Mouse (Mus musculus) hindbrain, embryonic 12.5 days (tissue): Measurements from ENCODE around the gene Slc5a8. TPM values are rescaled to one million over a fixed set of nuclear protein-coding genes. Genes with fewer than 3 reads are reported as not detected.

ENCODE experiments used
- ATAC-seq: fragments of 200-750 bp; cut with Nextera tagmentation; 2 replicates; pipeline ENCODE4 v1.8.0; 2017; ENCODE audit warnings: moderate TSS enrichment; ENCODE audit not compliant: low FRiP score
- H3K27ac ChIP-seq: fragments of 300-500 bp; sonication (generic); 2 replicates; pipeline ENCODE4 v1.5.1; 2016; ENCODE audit warnings: mild to moderate bottlenecking
- H3K27me3 ChIP-seq: fragments of 300-500 bp; sonication (generic); 2 replicates; pipeline ENCODE4 v1.6.1; 2016; ENCODE audit warnings: mild to moderate bottlenecking
- H3K36me3 ChIP-seq: fragments of 300-500 bp; sonication (generic); 2 replicates; pipeline ENCODE4 v1.6.1; 2016; ENCODE audit warnings: mild to moderate bottlenecking
- H3K4me1 ChIP-seq: fragments of 300-500 bp; sonication (generic); 2 replicates; pipeline ENCODE4 v1.6.1; 2016
- H3K4me2 ChIP-seq: fragments of 300-500 bp; sonication (generic); replicated peaks from 2 replicates; pipeline ENCODE4 v1.6.1; 2016; ENCODE audit warnings: mild to moderate bottlenecking
- H3K4me3 ChIP-seq: fragments of 300-500 bp; sonication (generic); 2 replicates; pipeline ENCODE4 v1.5.1; 2016; ENCODE audit warnings: mild to moderate bottlenecking
- H3K9ac ChIP-seq: fragments of 300-500 bp; sonication (generic); 2 replicates; pipeline ENCODE4 v1.6.1; 2016; ENCODE audit warnings: mild to moderate bottlenecking, moderate library complexity
- H3K9me3 ChIP-seq: fragments of 300-500 bp; sonication (generic); replicated peaks from 2 replicates; pipeline ENCODE4 v1.6.1; 2016; ENCODE audit warnings: mild to moderate bottlenecking
- WGBS: fragments of 180-500 bp; shearing (Covaris S2); methylation state at CpG from one replicate; pipeline ENCODE4 v1.1.7; 2016; 5-methylcytosine and 5-hydroxymethylcytosine counted together
- polyA plus RNA-seq: library from polyadenylated mRNA; unstranded; fragments of >200 nt; fragmentation: Nextera tagmentation; extraction: Ambion mirVana; gene quantifications from 2 replicates; pipeline ENCODE4 v1.2.1, GENCODE M21; 2016

Slc5a8 gene
- polyA plus RNA-seq, 1 experiment from 2014 or later, result 0.04 TPM

GRCm38 (mm10) chr10:88888376-88888775 lies 2.6 kb downstream of the Slc5a8 start:
- H3K27ac ChIP-seq, result no peak overlapping the region
- WGBS, result 72% methylated on average over 2 of the region's 2 CpGs
- H3K9ac ChIP-seq, result no peak overlapping the region

DNA sequence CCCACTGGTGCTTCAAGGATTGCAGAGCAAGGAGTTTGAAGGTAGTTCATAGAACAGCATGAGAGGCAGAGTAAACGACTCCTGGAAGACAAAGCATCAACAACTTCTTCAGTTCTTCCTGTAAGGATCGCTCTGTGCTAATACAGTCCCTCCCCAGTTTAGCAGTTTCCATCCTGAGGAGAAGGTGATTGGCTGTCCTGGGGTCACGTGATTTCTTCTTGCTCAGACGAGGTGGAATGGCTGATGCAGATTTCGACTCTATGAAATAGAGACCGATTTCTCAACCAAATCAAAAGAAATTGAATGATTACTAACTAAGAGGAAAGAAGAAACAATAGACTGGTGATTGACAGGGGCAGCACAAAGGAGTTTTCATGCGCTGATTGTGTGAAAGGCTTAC lies 5.6 kb downstream of the Slc5a8 start:
- peaks cover 12% of the 10 kb centered on the region for H3K27me3 ChIP-seq
- no peak overlapping the region for H3K9ac ChIP-seq
- no peak overlapping the region for H3K4me2 ChIP-seq
- ATAC-seq, result no peak
- no peak overlapping the region for H3K4me3 ChIP-seq
- WGBS, result 87% methylated on average over 7 of the region's 7 CpGs
- H3K9me3 ChIP-seq, result no peaks in the 10 kb centered on the region
- H3K4me1 ChIP-seq, result peaks cover under 1% of the 10 kb centered on the region
- no peak overlapping the region for H3K27ac ChIP-seq
- H3K36me3 ChIP-seq, result no peaks in the 10 kb centered on the region

More at GRCm38 (mm10) chr10:88888376-88888775, 2.6 kb downstream of the Slc5a8 start:
- Histone ChIP-seq H3K36me3 (no peaks in the 10 kb centered on the region), H3K4me1 (peaks cover 10% of the 10 kb centered on the region), H3K9me3 (no peaks in the 10 kb centered on the region), H3K4me3 (no peak overlapping the region), H3K27me3 (peaks cover 31% of the 10 kb centered on the region), H3K4me2 (no peak overlapping the region)
- no peak for ATAC-seq

DNA sequence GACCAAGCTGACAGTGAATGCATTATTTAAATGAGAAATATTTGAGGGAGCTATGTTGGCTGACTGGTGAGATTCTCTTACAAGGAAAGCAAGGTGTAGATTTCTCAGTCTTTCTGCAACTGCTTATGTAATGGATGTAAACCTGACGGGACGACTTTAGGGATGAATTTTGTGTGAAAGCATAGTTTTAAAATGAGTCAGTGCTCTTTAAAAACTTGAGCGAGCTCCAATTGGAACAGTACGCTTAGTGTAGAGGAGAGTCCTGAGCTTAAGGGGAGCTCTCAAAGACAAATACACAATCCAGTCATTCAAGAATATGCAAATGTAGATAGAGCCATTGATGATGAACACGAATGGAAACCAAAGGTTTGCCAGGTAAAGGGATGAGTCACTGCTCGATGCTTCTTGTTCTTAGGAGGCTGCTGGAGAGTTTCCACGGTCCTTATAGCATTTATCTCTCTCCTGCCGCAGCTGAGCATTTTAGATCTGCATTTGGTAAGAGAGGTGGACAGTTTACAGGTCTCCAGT lies 6.8 kb downstream of the Slc5a8 start:
- ATAC-seq, result no peak
- H3K4me3 ChIP-seq, result no peak overlapping the region
- no peak overlapping the region for H3K4me2 ChIP-seq
- peaks cover under 1% of the 10 kb centered on the region; the same call in 1 of the 2 replicates for H3K27me3 ChIP-seq
- H3K9ac ChIP-seq, result no peak overlapping the region
- no peaks in the 10 kb centered on the region for H3K4me1 ChIP-seq
- no peaks in the 10 kb centered on the region for H3K36me3 ChIP-seq
- WGBS, result 84% methylated on average over 8 of the region's 8 CpGs
- no peak overlapping the region for H3K27ac ChIP-seq
- no peaks in the 10 kb centered on the region for H3K9me3 ChIP-seq

- H3K27me3 ChIP-seq, result no peaks in the 10 kb centered on the region
- no peak overlapping the region for H3K4me2 ChIP-seq
- no peak overlapping the region for H3K27ac ChIP-seq
- ATAC-seq, result no peak
- WGBS, result 89% methylated on average over 6 of the region's 6 CpGs
- no peaks in the 10 kb centered on the region for H3K9me3 ChIP-seq
- H3K9ac ChIP-seq, result no peak overlapping the region
- no peak overlapping the region for H3K4me3 ChIP-seq
- no peaks in the 10 kb centered on the region for H3K36me3 ChIP-seq
- no peaks in the 10 kb centered on the region for H3K4me1 ChIP-seq
Measured at GRCm38 (mm10) chr10:88897032-88897431, 11.2 kb downstream of the Slc5a8 start.

DNA sequence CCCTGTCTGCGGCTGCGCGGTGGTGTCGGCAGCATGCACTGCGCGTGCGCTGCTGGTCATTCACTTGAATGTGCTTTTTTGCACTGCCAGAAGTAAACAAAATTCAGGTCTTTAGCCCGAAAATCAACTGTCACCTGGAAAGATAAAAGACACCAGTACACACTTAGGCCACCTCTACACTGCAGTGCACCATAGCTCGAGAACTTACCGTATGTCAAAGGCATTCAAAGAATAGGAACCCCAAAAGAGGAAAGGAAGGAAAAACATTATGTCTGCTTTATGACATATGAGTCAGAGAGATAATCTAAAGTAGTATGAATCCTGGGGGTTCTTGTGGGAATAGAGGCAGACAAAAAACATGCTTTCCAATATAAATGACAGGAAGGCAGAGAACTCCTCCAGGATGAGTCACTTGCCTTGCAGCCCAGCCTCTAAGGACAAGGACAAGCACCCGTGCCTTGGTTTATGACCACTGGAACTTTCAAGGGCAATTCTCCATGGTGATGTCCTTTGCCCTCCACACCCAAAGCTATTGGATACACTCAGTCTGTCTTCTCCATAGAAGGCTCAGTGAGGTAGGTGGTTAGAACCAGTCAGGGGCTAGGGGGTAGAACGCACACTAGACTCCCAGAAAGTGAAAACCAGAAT lies 64.0 kb downstream of the Slc5a8 start:
- Histone ChIP-seq H3K4me3 (no peak overlapping the region), H3K9me3 (no peaks in the 10 kb centered on the region), H3K27ac (no peak overlapping the region), H3K27me3 (no peaks in the 10 kb centered on the region), H3K9ac (no peak overlapping the region), H3K36me3 (no peaks in the 10 kb centered on the region), H3K4me2 (no peak overlapping the region), H3K4me1 (no peaks in the 10 kb centered on the region)
- ATAC-seq, result no peak
- WGBS, result 90% methylated on average over 12 of the region's 12 CpGs

DNA sequence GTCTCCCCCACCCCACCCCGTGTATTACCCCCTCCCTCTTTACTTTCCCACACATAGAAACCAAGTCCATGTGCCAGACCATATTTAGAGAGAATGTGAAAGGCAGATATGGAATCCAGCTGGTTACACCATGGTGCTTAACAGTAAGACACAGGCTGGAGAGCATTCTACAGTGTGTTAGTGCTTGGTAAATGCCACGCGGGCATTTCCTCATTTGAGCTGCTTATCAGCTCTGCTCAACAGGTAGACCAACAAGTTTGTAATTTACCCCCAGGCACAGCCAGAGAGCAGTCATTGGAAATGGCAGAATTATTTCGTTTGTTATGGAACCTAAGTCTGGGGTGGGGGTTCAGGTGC lies 64.5 kb downstream of the Slc5a8 start:
- H3K4me3 ChIP-seq, result no peak overlapping the region
- H3K9me3 ChIP-seq, result no peaks in the 10 kb centered on the region
- H3K36me3 ChIP-seq, result no peaks in the 10 kb centered on the region
- no peak overlapping the region for H3K4me2 ChIP-seq
- no peak for ATAC-seq
- H3K4me1 ChIP-seq, result no peaks in the 10 kb centered on the region
- no peak overlapping the region for H3K9ac ChIP-seq
- H3K27ac ChIP-seq, result no peak overlapping the region
- H3K27me3 ChIP-seq, result no peaks in the 10 kb centered on the region
- whole genome bisulfite sequencing, result 84% methylated on average over 4 of the region's 4 CpGs

GRCm38 (mm10) chr10:88960791-88961190 lies 75.0 kb downstream of the Slc5a8 start:
- Histone ChIP-seq H3K9me3 (no peaks in the 10 kb centered on the region), H3K9ac (no peak overlapping the region), H3K27ac (no peak overlapping the region), H3K36me3 (no peaks in the 10 kb centered on the region), H3K4me3 (no peak overlapping the region), H3K4me2 (no peak overlapping the region), H3K27me3 (no peaks in the 10 kb centered on the region), H3K4me1 (no peaks in the 10 kb centered on the region)
- no peak for ATAC-seq
- WGBS, result 79% methylated on average over 5 of the region's 5 CpGs

DNA sequence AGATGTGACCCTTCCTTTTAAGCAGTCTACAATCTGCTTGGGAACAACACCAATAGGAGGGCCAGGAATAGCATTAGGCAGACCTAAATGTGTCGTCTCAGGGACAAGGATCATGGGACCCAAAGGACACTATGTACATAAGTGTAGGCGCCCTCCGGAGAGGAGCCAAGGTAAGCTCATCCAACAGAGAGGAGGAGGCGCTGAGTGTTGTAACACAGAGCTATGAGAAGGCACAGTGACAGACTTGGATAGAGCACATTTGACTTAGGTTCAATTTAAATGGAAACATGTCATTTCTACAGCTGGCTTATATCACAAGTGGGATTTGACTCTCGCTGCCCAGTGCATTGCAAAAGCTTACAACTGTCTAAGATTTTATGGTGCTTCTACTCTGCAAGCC lies 82.8 kb downstream of the Slc5a8 start:
- no peak for ATAC-seq
- no peak overlapping the region for H3K4me3 ChIP-seq
- no peak overlapping the region for H3K4me2 ChIP-seq
- H3K27ac ChIP-seq, result no peak overlapping the region
- no peaks in the 10 kb centered on the region for H3K36me3 ChIP-seq
- H3K4me1 ChIP-seq, result no peaks in the 10 kb centered on the region
- no peak overlapping the region for H3K9ac ChIP-seq
- no peaks in the 10 kb centered on the region for H3K27me3 ChIP-seq
- H3K9me3 ChIP-seq, result no peaks in the 10 kb centered on the region
- 92% methylated on average over 5 of the region's 5 CpGs for WGBS

DNA sequence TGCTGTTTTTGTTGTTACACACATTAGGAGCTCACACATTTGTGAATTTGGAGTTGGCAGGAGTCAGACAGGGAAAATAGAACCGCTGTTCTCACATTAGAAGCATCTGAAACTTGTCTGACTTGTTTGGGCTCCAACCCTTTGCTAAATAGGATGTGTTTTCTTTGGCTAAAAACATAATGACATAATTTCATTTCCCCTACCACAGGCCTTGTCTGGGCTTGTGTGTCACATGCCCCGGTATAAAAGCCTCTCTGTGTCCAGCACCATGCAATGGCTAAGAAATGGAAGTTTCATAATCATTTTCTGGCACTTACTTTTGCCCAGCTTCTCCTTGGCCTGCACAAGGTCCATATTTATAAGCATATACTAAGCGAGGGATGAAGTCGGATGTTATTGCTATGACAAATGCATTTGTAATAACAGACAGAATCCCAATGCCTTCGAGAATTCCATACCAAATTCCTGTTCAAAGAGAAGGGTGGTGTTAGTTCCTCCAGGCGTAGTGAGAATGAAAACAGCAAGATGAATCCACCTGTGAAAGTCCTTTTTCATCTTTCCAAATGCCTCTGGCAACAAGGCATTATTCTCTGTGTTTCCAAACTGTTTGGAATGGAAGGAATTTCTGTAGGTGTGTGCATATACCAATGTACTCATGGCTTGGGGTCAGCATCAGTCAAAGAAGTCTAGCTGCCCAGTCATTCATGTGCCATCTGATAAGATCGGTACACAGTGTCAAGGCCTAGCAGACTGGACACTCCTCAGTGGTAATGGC lies 85.3 kb downstream of the Slc5a8 start:
- Histone ChIP-seq H3K27me3 (no peaks in the 10 kb centered on the region), H3K4me1 (no peaks in the 10 kb centered on the region), H3K9me3 (no peaks in the 10 kb centered on the region), H3K36me3 (no peaks in the 10 kb centered on the region), H3K9ac (no peak overlapping the region), H3K27ac (no peak overlapping the region), H3K4me2 (no peak overlapping the region), H3K4me3 (no peak overlapping the region)
- 85% methylated on average over 7 of the region's 7 CpGs for WGBS
- no peak for ATAC-seq

- WGBS, result 65% methylated on average over 6 of the region's 6 CpGs
- no peaks in the 10 kb centered on the region for H3K27me3 ChIP-seq
- H3K36me3 ChIP-seq, result no peaks in the 10 kb centered on the region
- H3K4me1 ChIP-seq, result no peaks in the 10 kb centered on the region
- ATAC-seq, result peak; percentile 56; the same call in 1 of the 2 replicates
- no peak overlapping the region for H3K4me2 ChIP-seq
- H3K4me3 ChIP-seq, result no peak overlapping the region
- H3K9ac ChIP-seq, result no peak overlapping the region
- no peak overlapping the region for H3K27ac ChIP-seq
- H3K9me3 ChIP-seq, result no peaks in the 10 kb centered on the region
Measured at GRCm38 (mm10) chr10:88978932-88979331, 93.1 kb downstream of the Slc5a8 start.
